ENCODE assay signal across 19 mouse cellular contexts in genomic region chr16:7795561-7795960, GRCm38 (mm10).
"Had no signal": no experiment of that assay in that cellular context is flagged by ENCODE, and none has a peak within 500 bp of the region (broad histone marks: within the 10 kb centered on the region; RNA-seq: fewer than 3 reads in every experiment).

No protein-coding gene starts in this region.

- H3K36me3 ChIP-seq: lung, embryonic 15.5 days; neural tube, embryonic 13.5 days; neural tube, embryonic 15.5 days had no signal

- H3K27me3 ChIP-seq: lung, embryonic 15.5 days; megakaryocyte, embryonic 14.5 days; neural tube, embryonic 13.5 days; neural tube, embryonic 15.5 days had no signal

- DNase-seq: liver, postnatal 0 days; lung, adult 2 months; lung, postnatal 14 days; lung, postnatal 36 days; midbrain, embryonic 14.5 days; retina, postnatal 1 day; right cerebral cortex, adult 18-20 months; right cerebral cortex, postnatal 25 days; right cerebral cortex, postnatal 4 days; spleen, adult 18-20 months; thymus, adult 18-20 months; thymus, postnatal 14 days; thymus, postnatal 36 days had no signal

- H3K27ac ChIP-seq: lung, embryonic 15.5 days; macrophage; neural tube, embryonic 13.5 days; neural tube, embryonic 15.5 days had no signal

- H3K4me3 ChIP-seq: lung, embryonic 15.5 days; megakaryocyte, embryonic 14.5 days; myocyte; neural tube, embryonic 13.5 days; neural tube, embryonic 15.5 days had no signal

- H3K4me1 ChIP-seq: lung, embryonic 15.5 days; megakaryocyte, embryonic 14.5 days; neural tube, embryonic 15.5 days had no signal
